Mouse (Mus musculus) limb, embryonic 11.5 days (tissue): ENCODE results near the gene Tapbp. TPM values are rescaled to one million over a fixed set of nuclear protein-coding genes. Genes with fewer than 3 reads are reported as not detected.
A peak's percentile ranks its signal among the peaks of the same experiment; 100 is the strongest.

Experiments
- ATAC-seq: fragments of 200-750 bp; cut with Nextera tagmentation; 2 replicates; pipeline ENCODE4 v1.8.0; 2017; ENCODE audit warnings: low read depth; ENCODE audit not compliant: insufficient number of reproducible peaks, low FRiP score, low TSS enrichment
- DNase-seq: peaks from one replicate; pipeline ENCODE4 v3.0.0-alpha.2; 2015; ENCODE audit warnings: low spot score
- H3K27ac ChIP-seq: fragments of 300-500 bp; sonication (generic); replicated peaks from 2 replicates; pipeline ENCODE4 v1.5.1; 2014; ENCODE audit warnings: low read depth, mild to moderate bottlenecking, low read length
- H3K27me3 ChIP-seq: fragments of 300-500 bp; sonication (generic); 2 replicates; pipeline ENCODE4 v1.6.1; 2014; ENCODE audit warnings: mild to moderate bottlenecking, low read length, mixed read lengths; ENCODE audit not compliant: control insufficient read depth, insufficient read depth
- H3K36me3 ChIP-seq: fragments of 300-500 bp; sonication (generic); 2 replicates; pipeline ENCODE4 v1.6.1; 2014; ENCODE audit warnings: mild to moderate bottlenecking, low read length, moderate library complexity, mixed read lengths; ENCODE audit not compliant: control insufficient read depth, insufficient read depth
- H3K4me1 ChIP-seq: fragments of 300-500 bp; sonication (generic); 2 replicates; pipeline ENCODE4 v1.6.1; 2014; ENCODE audit warnings: low read length, mixed read lengths; ENCODE audit not compliant: control insufficient read depth, insufficient read depth
- H3K4me2 ChIP-seq: fragments of 300-500 bp; sonication (generic); 2 replicates; pipeline ENCODE4 v1.6.1; 2014; ENCODE audit warnings: low read depth, mild to moderate bottlenecking, moderate library complexity; ENCODE audit not compliant: severe bottlenecking
- H3K4me3 ChIP-seq: fragments of 300-500 bp; sonication (generic); 2 replicates; pipeline ENCODE4 v1.5.1; 2014; ENCODE audit warnings: low read depth, low read length
- H3K9ac ChIP-seq: fragments of 300-500 bp; sonication (generic); 2 replicates; pipeline ENCODE4 v1.6.1; 2014; ENCODE audit warnings: mild to moderate bottlenecking, low read length
- H3K9me3 ChIP-seq: fragments of 300-500 bp; sonication (generic); 2 replicates; pipeline ENCODE4 v1.6.1; 2016; ENCODE audit warnings: low read length; ENCODE audit not compliant: control insufficient read depth
- WGBS: fragments of 180-500 bp; shearing (Covaris S2); extraction: QIAGEN DNeasy Blood & Tissue Kit; methylation state at CpG from one replicate; pipeline ENCODE4 v1.1.7; 2014; 5-methylcytosine and 5-hydroxymethylcytosine counted together
- polyA plus RNA-seq: library from polyadenylated mRNA; unstranded; fragments of >200 nt; fragmentation: Nextera tagmentation; extraction: Ambion mirVana; gene quantifications from 2 replicates; pipeline ENCODE4 v1.2.1, GENCODE M21; 2014

Gene Tapbp
- polyA plus RNA-seq, 1 experiment from 2014 or later, result 14.8 TPM

- Histone ChIP-seq H3K9ac (peak overlapping the region; percentile 81), H3K4me1 (peaks cover 15% of the 10 kb centered on the region), H3K4me2 (peak overlapping the region; percentile 99), H3K27ac (peak overlapping the region; percentile 87), H3K9me3 (no peaks in the 10 kb centered on the region), H3K36me3 (0 out of 2 replicates have a peak, but pooled peaks cover 6% of the 10 kb centered on the region), H3K27me3 (no peaks in the 10 kb centered on the region), H3K4me3 (peak overlapping the region; percentile 91)
- under 1% methylated on average over 42 of the region's 45 CpGs for WGBS
- DNase-seq, result no peak
- ATAC-seq, result no peak
Measured at GRCm38 (mm10) chr17:33930280-33931158, 14.8 kb downstream of the Tapbp start.

DNA sequence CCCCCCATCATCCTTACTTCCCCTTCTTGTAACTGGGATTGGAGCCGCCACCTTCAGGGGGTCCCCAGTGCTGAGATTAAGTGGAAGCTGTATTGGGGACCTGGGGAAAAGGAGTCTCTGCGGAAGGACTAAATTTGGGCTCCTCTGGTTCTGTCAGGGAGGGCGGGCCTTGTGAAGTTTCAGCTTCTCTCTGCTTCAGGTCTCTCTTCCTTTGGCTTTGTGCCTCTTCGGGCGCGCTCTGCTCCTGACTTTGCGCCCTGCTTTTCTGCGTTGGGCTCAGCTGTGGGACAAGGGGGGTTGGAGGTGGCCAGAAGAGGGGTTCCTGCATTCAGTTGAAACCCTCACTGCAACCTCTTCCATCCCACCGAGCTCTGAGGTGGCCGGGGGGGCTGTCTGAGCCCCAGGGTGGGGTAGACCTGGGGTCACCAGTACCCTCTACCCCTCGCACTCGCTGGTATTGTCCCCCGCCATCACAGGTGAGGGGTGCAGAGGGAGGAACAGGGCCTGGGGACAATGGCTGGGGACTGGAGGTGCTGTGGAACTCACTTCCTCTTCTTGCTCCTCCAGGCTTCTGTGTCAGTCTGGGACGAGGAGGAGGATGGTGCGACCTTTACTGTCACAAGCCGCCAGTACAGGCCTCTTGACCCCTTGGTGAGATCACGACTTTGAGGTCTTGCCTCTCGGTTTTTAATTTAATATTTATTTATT, 15.6 kb downstream of the Tapbp start:
- Histone ChIP-seq H3K27me3 (no peaks in the 10 kb centered on the region), H3K4me3 (peak overlapping the region; percentile 91), H3K36me3 (0 out of 2 replicates have a peak, but pooled peaks cover 6% of the 10 kb centered on the region), H3K27ac (no peak overlapping the region), H3K4me2 (peak overlapping the region; percentile 99), H3K4me1 (peaks cover 15% of the 10 kb centered on the region), H3K9ac (peak overlapping the region; percentile 81), H3K9me3 (no peaks in the 10 kb centered on the region)
- 32% methylated on average over 18 of the region's 18 CpGs for WGBS
- DNase-seq (no peak), ATAC-seq (no peak)

DNA sequence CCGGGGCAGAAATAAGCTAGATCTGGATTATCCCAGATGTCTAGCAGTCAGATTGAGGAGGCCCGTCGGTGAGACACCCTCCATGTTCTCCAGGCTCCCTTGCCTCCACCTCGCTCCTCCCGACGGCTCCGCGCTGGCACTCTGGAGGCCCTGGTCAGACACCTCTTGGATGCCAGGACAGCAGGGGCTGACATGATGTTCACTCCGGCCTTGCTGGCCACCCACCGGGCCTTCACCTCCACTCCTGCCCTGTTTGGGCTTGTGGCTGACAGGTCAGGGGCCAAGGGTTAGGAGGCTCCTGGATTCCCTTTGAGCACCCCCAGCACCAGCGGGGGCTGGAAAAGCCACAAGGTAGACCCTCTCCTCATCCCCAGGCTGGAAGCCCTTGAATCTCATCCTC, 16.2 kb downstream of the Tapbp start:
- DNase-seq (no peak), ATAC-seq (no peak)
- Histone ChIP-seq H3K4me3 (no peak overlapping the region), H3K4me2 (no peak overlapping the region), H3K9me3 (no peaks in the 10 kb centered on the region), H3K36me3 (peaks cover 7% of the 10 kb centered on the region; the same call in 1 of the 2 replicates), H3K4me1 (peaks cover 15% of the 10 kb centered on the region), H3K9ac (no peak overlapping the region), H3K27ac (no peak overlapping the region), H3K27me3 (no peaks in the 10 kb centered on the region)
- 92% methylated on average over 11 of the region's 11 CpGs for WGBS

DNA sequence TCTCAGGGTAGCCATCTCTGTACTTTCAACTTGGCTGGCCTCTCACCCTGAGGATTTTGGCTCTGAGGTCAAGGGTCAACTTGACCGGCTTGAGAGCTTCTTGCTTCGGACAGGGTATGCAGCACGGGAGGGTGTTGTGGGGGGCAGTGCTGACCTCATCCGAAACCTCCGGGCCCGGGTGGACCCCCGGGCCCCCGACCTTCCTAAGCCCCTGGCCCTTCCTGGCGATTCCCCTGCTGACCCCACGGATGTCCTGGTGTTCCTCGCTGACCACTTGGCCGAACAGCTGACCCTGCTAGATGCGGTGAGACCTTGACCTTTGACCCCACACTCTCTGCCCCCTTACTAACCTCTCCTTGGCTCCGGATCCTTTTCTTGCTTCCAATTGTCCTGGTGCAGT, 16.7 kb downstream of the Tapbp start:
- Histone ChIP-seq H3K9me3 (no peaks in the 10 kb centered on the region), H3K4me2 (no peak overlapping the region), H3K4me3 (no peak overlapping the region), H3K27ac (no peak overlapping the region), H3K4me1 (peaks cover 15% of the 10 kb centered on the region), H3K27me3 (no peaks in the 10 kb centered on the region), H3K9ac (no peak overlapping the region), H3K36me3 (peaks cover 10% of the 10 kb centered on the region; the same call in 1 of the 2 replicates)
- WGBS, result 93% methylated on average over 14 of the region's 14 CpGs
- ATAC-seq, result no peak
- DNase-seq, result no peak

DNA sequence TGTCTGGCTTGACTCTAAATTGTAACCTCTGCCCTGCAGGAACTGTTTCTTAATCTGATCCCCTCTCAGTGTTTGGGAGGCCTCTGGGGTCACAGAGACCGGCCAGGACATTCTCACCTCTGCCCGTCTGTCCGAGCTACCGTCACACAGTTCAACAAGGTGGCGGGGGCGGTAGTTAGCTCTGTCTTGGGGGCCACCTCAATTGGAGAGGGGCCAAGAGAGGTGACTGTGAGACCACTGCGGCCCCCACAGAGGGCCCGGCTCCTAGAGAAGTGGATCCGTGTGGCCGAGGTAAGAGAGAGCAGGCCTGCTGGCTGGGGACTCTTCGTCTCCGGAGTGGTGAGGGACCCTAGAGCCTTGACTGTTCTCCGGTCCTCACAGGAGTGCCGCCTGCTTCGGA, 17.3 kb downstream of the Tapbp start:
- H3K36me3 ChIP-seq, result peaks cover 10% of the 10 kb centered on the region; the same call in 1 of the 2 replicates

GRCm38 (mm10) chr17:33935422-33936055, 19.8 kb downstream of the Tapbp start:
- WGBS, result 86% methylated on average over 21 of the region's 21 CpGs
- Histone ChIP-seq H3K36me3 (peaks cover 13% of the 10 kb centered on the region; the same call in 1 of the 2 replicates), H3K4me2 (no peak overlapping the region), H3K4me3 (no peak overlapping the region), H3K27me3 (no peaks in the 10 kb centered on the region), H3K27ac (no peak overlapping the region), H3K9me3 (no peaks in the 10 kb centered on the region), H3K9ac (no peak overlapping the region), H3K4me1 (peaks cover 12% of the 10 kb centered on the region)
- ATAC-seq (no peak), DNase-seq (no peak)

More for the DNA sequence above, 17.3 kb downstream of the Tapbp start:
- H3K27me3 ChIP-seq, result no peaks in the 10 kb centered on the region
- no peak overlapping the region for H3K4me2 ChIP-seq
- DNase-seq (no peak), ATAC-seq (no peak)
- no peak overlapping the region for H3K9ac ChIP-seq
- H3K4me3 ChIP-seq, result no peak overlapping the region
- H3K9me3 ChIP-seq, result no peaks in the 10 kb centered on the region
- peaks cover 11% of the 10 kb centered on the region for H3K4me1 ChIP-seq
- H3K27ac ChIP-seq, result no peak overlapping the region
- WGBS, result 90% methylated on average over 15 of the region's 15 CpGs

DNA sequence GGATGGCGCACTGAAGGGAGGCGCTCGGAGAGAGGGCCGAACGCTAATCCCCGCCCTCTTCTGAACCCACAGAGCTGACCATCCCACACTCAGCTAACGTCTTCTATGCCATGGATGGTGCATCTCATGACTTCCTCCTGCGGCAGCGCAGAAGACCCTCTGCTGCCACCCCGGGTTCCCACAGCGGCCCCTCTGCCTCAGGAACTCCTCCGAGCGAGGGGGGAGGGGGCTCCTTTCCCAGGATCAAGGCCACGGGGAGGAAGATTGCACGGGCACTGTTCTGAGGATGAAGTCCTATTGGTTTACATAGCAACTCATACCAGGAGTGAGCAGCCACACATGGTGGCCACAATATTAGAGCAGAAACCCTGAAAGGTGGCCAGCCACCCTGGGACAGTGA, 21.3 kb downstream of the Tapbp start:
- peaks cover 13% of the 10 kb centered on the region; the same call in 1 of the 2 replicates for H3K36me3 ChIP-seq
- WGBS, result 91% methylated on average over 15 of the region's 15 CpGs
- H3K27me3 ChIP-seq, result no peaks in the 10 kb centered on the region
- no peaks in the 10 kb centered on the region for H3K9me3 ChIP-seq
- no peak for ATAC-seq
- no peak overlapping the region for H3K4me2 ChIP-seq
- no peak for DNase-seq
- no peak overlapping the region for H3K4me3 ChIP-seq
- H3K27ac ChIP-seq, result no peak overlapping the region
- no peak overlapping the region for H3K9ac ChIP-seq
- H3K4me1 ChIP-seq, result peaks cover 11% of the 10 kb centered on the region

DNA sequence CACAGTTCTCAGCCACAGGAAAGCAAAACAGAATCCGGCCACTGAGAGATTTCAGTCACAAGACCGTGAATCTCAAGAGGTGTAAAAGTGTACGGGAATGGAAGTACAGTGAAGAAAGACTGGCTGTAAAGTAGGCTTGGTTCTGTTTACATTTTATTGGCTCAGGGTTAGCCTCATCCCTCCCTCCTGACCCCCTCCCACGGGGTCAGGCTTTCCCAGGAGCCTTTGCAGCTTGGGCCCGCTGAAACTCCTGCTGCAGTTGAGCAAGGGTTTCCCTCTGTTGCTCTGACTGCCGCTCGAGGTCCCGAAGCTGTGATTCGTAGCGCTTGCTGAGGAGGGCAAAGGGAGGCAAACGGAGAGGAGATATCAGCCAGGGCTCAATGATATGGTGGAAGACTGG, 23.1 kb downstream of the Tapbp start:
- H3K27me3 ChIP-seq, result no peaks in the 10 kb centered on the region
- H3K9ac ChIP-seq, result no peak overlapping the region
- no peak overlapping the region for H3K27ac ChIP-seq
- no peak for ATAC-seq
- no peak overlapping the region for H3K4me3 ChIP-seq
- peaks cover 14% of the 10 kb centered on the region; the same call in 1 of the 2 replicates for H3K36me3 ChIP-seq
- WGBS, result 82% methylated on average over 11 of the region's 11 CpGs
- H3K4me1 ChIP-seq, result peaks cover 11% of the 10 kb centered on the region
- no peak for DNase-seq
- no peaks in the 10 kb centered on the region for H3K9me3 ChIP-seq
- H3K4me2 ChIP-seq, result peak overlapping the region; percentile 93; the same call in 1 of the 2 replicates
